Mouse (Mus musculus) lung, postnatal 0 days (tissue): Measurements from ENCODE around the gene Gtf2h2. TPM values are rescaled to one million over a fixed set of nuclear protein-coding genes. Genes with fewer than 3 reads are reported as not detected.
"Not testable (repeated sequence)": the region's sequence is repeated elsewhere in the genome, so short reads cannot be mapped to it uniquely, and the experiment has no call there.

ENCODE experiments used
- ATAC-seq: fragments of 200-750 bp; cut with Nextera tagmentation; 2 replicates; pipeline ENCODE4 v1.8.0; 2017; ENCODE audit warnings: moderate library complexity
- DNase-seq: peaks from one replicate; pipeline ENCODE4 v3.0.0-alpha.2; 2016; ENCODE audit warnings: low spot score
- H3K27ac ChIP-seq: fragments of 300-500 bp; sonication (generic); 2 replicates; pipeline ENCODE4 v1.5.1; 2014; ENCODE audit warnings: antibody characterized with exemption, mild to moderate bottlenecking, low read length, mixed read lengths
- H3K27me3 ChIP-seq: fragments of 300-500 bp; sonication (generic); replicated peaks from 2 replicates; pipeline ENCODE4 v1.6.1; 2014; ENCODE audit warnings: low read length, mixed read lengths; ENCODE audit not compliant: insufficient read depth
- H3K36me3 ChIP-seq: fragments of 300-500 bp; sonication (generic); 2 replicates; pipeline ENCODE4 v1.6.1; 2014; ENCODE audit warnings: low read length, mixed read lengths; ENCODE audit not compliant: insufficient read depth
- H3K4me1 ChIP-seq: fragments of 300-500 bp; sonication (generic); 2 replicates; pipeline ENCODE4 v1.6.1; 2014; ENCODE audit warnings: antibody characterized with exemption, low read depth, low read length, mixed read lengths; ENCODE audit not compliant: insufficient read depth
- H3K4me2 ChIP-seq: fragments of 300-500 bp; sonication (generic); replicated peaks from 2 replicates; pipeline ENCODE4 v1.6.1; 2014; ENCODE audit warnings: low read depth, mild to moderate bottlenecking, low read length, moderate library complexity, mixed read lengths
- H3K4me3 ChIP-seq: fragments of 300-500 bp; sonication (generic); 2 replicates; pipeline ENCODE4 v1.5.1; 2014; ENCODE audit warnings: low read depth, low read length
- H3K9ac ChIP-seq: fragments of 300-500 bp; sonication (generic); replicated peaks from 2 replicates; pipeline ENCODE4 v1.6.1; 2014; ENCODE audit warnings: low read depth, mild to moderate bottlenecking
- H3K9me3 ChIP-seq: fragments of 300-500 bp; sonication (generic); 2 replicates; pipeline ENCODE4 v1.6.1; 2016; ENCODE audit warnings: low read length, mixed read lengths
- CTCF ChIP-seq: IDR thresholded peaks from 2 replicates; pipeline ENCODE4 v1.5.1; 2016; ENCODE audit warnings: antibody characterized with exemption, mild to moderate bottlenecking
- EP300 ChIP-seq: IDR thresholded peaks from 2 replicates; pipeline ENCODE4 v1.6.1; 2016; ENCODE audit warnings: antibody characterized with exemption, mild to moderate bottlenecking, control low read depth
- WGBS: fragments of 180-500 bp; shearing (Covaris S2); extraction: QIAGEN DNeasy Blood & Tissue Kit; methylation state at CpG from one replicate; pipeline ENCODE4 v1.1.7; 2014; 5-methylcytosine and 5-hydroxymethylcytosine counted together
- polyA plus RNA-seq: library from polyadenylated mRNA; unstranded; fragments of >200 nt; fragmentation: Nextera tagmentation; extraction: Ambion mirVana; gene quantifications from 2 replicates; pipeline ENCODE4 v1.2.1, GENCODE M21; 2015

Gene Gtf2h2
- polyA plus RNA-seq, 1 experiment from 2014 or later = 22.9 TPM

DNA sequence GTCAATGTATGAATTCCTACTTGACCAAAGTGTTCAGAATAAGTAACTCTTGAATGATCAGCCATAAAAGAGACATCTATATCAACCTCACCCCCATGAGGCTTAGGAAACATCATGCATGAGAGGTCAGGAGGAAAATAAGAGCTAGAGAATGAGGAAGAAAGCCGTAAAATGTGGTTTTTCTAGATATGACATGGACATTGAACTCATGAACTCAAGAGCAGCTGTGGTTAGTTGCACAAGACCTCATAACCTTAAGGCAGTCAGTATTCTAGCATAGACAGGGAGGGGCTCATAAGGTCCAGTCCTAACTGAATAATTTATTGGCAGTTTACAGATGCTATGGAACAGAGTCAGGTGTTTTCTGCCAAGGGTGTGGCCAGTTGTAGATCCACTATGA is 42.9 kb downstream of the Gtf2h2 start:
- H3K27me3 ChIP-seq = no peaks in the 10 kb centered on the region
- TF ChIP-seq EP300 (no peak), CTCF (no peak)
- ATAC-seq = no peak
- no peak overlapping the region for H3K4me3 ChIP-seq
- no peaks in the 10 kb centered on the region for H3K4me1 ChIP-seq
- H3K27ac ChIP-seq = no peak overlapping the region
- DNase-seq = peak; percentile 9
- WGBS = 75% methylated on average over 1 of the region's 1 CpGs
- no peaks in the 10 kb centered on the region for H3K36me3 ChIP-seq
- no peak overlapping the region for H3K4me2 ChIP-seq
- H3K9me3 ChIP-seq = no peaks in the 10 kb centered on the region
- H3K9ac ChIP-seq = no peak overlapping the region

DNA sequence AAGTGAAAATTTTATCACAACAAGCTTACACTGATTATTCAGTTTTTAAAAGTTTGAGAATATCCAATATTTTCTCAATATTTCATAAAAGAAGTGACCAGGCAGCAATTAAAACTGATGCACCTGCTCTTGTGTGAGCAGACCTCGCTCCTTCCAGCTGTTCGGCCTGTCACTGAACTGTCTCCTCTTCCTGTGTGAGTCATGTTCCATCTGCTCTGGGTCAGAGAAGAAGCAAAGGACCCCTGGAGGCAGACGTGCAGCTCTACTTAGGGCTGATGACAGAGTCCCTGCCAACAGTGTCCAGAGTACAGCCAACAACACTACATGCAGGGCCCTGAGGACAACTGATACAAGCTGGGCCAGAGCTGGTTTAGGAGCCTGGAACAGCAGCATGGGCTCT is 52.3 kb downstream of the Gtf2h2 start:
- TF ChIP-seq EP300 = no peak
- no peak for TF ChIP-seq CTCF
- Histone ChIP-seq H3K36me3 (no peaks in the 10 kb centered on the region), H3K27me3 (no peaks in the 10 kb centered on the region), H3K4me1 (no peaks in the 10 kb centered on the region), H3K9ac (no peak overlapping the region), H3K4me2 (no peak overlapping the region), H3K27ac (no peak overlapping the region), H3K4me3 (no peak overlapping the region), H3K9me3 (no peaks in the 10 kb centered on the region)
- no peak for DNase-seq
- no peak for ATAC-seq
- 50% methylated on average over 3 of the region's 3 CpGs for WGBS

GRCm38 (mm10) chr13:100438701-100439100 is 53.7 kb downstream of the Gtf2h2 start:
- Histone ChIP-seq H3K4me1 (no peaks in the 10 kb centered on the region), H3K36me3 (no peaks in the 10 kb centered on the region), H3K9ac (no peak overlapping the region), H3K4me3 (no peak overlapping the region), H3K27ac (no peak overlapping the region), H3K4me2 (no peak overlapping the region), H3K27me3 (no peaks in the 10 kb centered on the region), H3K9me3 (no peaks in the 10 kb centered on the region)
- TF ChIP-seq EP300 (no peak), CTCF (no peak)
- 16% methylated on average over 1 of the region's 1 CpGs for WGBS
- ATAC-seq (no peak), DNase-seq (no peak)

- Histone ChIP-seq H3K4me2 (no peak overlapping the region), H3K4me1 (no peaks in the 10 kb centered on the region), H3K27ac (no peak overlapping the region), H3K4me3 (no peak overlapping the region), H3K9ac (no peak overlapping the region), H3K9me3 (no peaks in the 10 kb centered on the region), H3K36me3 (no peaks in the 10 kb centered on the region), H3K27me3 (no peaks in the 10 kb centered on the region)
- no peak for TF ChIP-seq EP300
- TF ChIP-seq CTCF = no peak
- 68% methylated on average over 3 of the region's 3 CpGs for WGBS
- DNase-seq (no peak), ATAC-seq (no peak)
Observed at GRCm38 (mm10) chr13:100437322-100437825, 55.0 kb downstream of the Gtf2h2 start.

GRCm38 (mm10) chr13:100436556-100437163 is 55.7 kb downstream of the Gtf2h2 start:
- not testable (repeated sequence) for ATAC-seq, H3K27ac ChIP-seq, H3K4me1 ChIP-seq, DNase-seq, H3K4me2 ChIP-seq, H3K9me3 ChIP-seq, H3K36me3 ChIP-seq, H3K4me3 ChIP-seq, H3K27me3 ChIP-seq, H3K9ac ChIP-seq
- 91% methylated on average over 1 of the region's 1 CpGs for WGBS

GRCm38 (mm10) chr13:100419958-100420357 is 72.4 kb downstream of the Gtf2h2 start:
- not testable (repeated sequence) for H3K4me2 ChIP-seq, H3K27me3 ChIP-seq, DNase-seq, H3K4me3 ChIP-seq, H3K36me3 ChIP-seq, H3K9ac ChIP-seq, H3K9me3 ChIP-seq, H3K27ac ChIP-seq, ATAC-seq, H3K4me1 ChIP-seq
- WGBS = 86% methylated on average over 7 of the region's 7 CpGs

GRCm38 (mm10) chr13:100414428-100414827 is 78.0 kb downstream of the Gtf2h2 start:
- WGBS = 42% methylated on average over 1 of the region's 1 CpGs
- Histone ChIP-seq H3K4me1 (no peaks in the 10 kb centered on the region), H3K9ac (no peak overlapping the region), H3K4me2 (no peak overlapping the region), H3K27me3 (no peaks in the 10 kb centered on the region), H3K4me3 (no peak overlapping the region), H3K36me3 (no peaks in the 10 kb centered on the region), H3K9me3 (0 out of 2 replicates have a peak, but pooled peaks cover 3% of the 10 kb centered on the region), H3K27ac (no peak overlapping the region)
- DNase-seq = no peak
- TF ChIP-seq CTCF (no peak), EP300 (no peak)
- no peak for ATAC-seq

Other genes with a start within 250 kb of the Gtf2h2 start
- 0.67 and 0.81 TPM in 2 replicates for gene Naip5, start 246.3 kb downstream of the Gtf2h2 start, polyA plus RNA-seq
- gene Naip6, start 174.9 kb downstream of the Gtf2h2 start, polyA plus RNA-seq = 0.19 and 0.38 TPM in 2 replicates
- gene Naip1, start 39.7 kb downstream of the Gtf2h2 start, polyA plus RNA-seq = not detected in 2 replicates
- gene Ocln, start 60.1 kb upstream of the Gtf2h2 start, polyA plus RNA-seq = 71.0 and 76.9 TPM in 2 replicates
- gene Marveld2, start 124.4 kb upstream of the Gtf2h2 start, polyA plus RNA-seq = 11.5 and 11.8 TPM in 2 replicates
- gene Ak6, start 158.4 kb upstream of the Gtf2h2 start, polyA plus RNA-seq = 135 and 136 TPM in 2 replicates
- gene Rad17, start 158.5 kb upstream of the Gtf2h2 start, polyA plus RNA-seq = 12.9 and 14.4 TPM in 2 replicates
- 12.2 and 15.5 TPM in 2 replicates for gene Taf9, start 159.0 kb upstream of the Gtf2h2 start, polyA plus RNA-seq
- gene Ccdc125, start 177.1 kb upstream of the Gtf2h2 start, polyA plus RNA-seq = 7.1 and 7.9 TPM in 2 replicates
- 52.5 and 54.8 TPM in 2 replicates for gene Cdk7, start 238.4 kb upstream of the Gtf2h2 start, polyA plus RNA-seq